Mouse (Mus musculus) CH12.LX (cell line): ENCODE results near the gene Bclaf3.

Source experiments
- ETS1 ChIP-seq: conservative IDR thresholded peaks from 2 replicates; pipeline ENCODE4 v1.6.1; 2012; ENCODE audit warnings: low read depth, mild to moderate bottlenecking, inconsistent platforms, low read length, improper control_type of control experiment, moderate library complexity
- POLR2A ChIP-seq: IDR thresholded peaks from 2 replicates; pipeline ENCODE4 v1.6.1; 2011; ENCODE audit warnings: low read depth, mild to moderate bottlenecking, improper control_type of control experiment, low read length
- RCOR1 ChIP-seq: conservative IDR thresholded peaks from 2 replicates; pipeline ENCODE4 v1.6.1; 2012; ENCODE audit warnings: low read depth, mild to moderate bottlenecking, inconsistent platforms, low read length, improper control_type of control experiment
- ZC3H11A ChIP-seq: IDR thresholded peaks from 2 replicates; pipeline ENCODE4 v1.6.1; 2012; ENCODE audit warnings: low read depth, mild to moderate bottlenecking, inconsistent platforms, low read length, improper control_type of control experiment
- ZNF384 ChIP-seq: IDR thresholded peaks from 2 replicates; pipeline ENCODE4 v1.6.1; 2012; ENCODE audit warnings: low read depth, low read length, improper control_type of control experiment, inconsistent platforms

- no peak for TF ChIP-seq POLR2A
- TF ChIP-seq ZNF384, result no peak
- TF ChIP-seq RCOR1, result no peak
- no peak for TF ChIP-seq ZC3H11A
- TF ChIP-seq ETS1, result 0 out of 2 replicates have a peak, but pooled peaks have one; percentile 8
These were observed 15.8 kb upstream of the Bclaf3 start for GRCm38 (mm10) chrX:159510716-159511051.
